Mouse (Mus musculus): ENCODE measurements at regions not wholly inside any gene's neighbourhood (a gene's known extent, or its start where the extent isn't known, plus 50 kb on each side); places are given as distances from the start of the nearest gene placed in this dataset.
A peak's percentile ranks its signal among the peaks of the same experiment; 100 is the strongest.

DNA sequence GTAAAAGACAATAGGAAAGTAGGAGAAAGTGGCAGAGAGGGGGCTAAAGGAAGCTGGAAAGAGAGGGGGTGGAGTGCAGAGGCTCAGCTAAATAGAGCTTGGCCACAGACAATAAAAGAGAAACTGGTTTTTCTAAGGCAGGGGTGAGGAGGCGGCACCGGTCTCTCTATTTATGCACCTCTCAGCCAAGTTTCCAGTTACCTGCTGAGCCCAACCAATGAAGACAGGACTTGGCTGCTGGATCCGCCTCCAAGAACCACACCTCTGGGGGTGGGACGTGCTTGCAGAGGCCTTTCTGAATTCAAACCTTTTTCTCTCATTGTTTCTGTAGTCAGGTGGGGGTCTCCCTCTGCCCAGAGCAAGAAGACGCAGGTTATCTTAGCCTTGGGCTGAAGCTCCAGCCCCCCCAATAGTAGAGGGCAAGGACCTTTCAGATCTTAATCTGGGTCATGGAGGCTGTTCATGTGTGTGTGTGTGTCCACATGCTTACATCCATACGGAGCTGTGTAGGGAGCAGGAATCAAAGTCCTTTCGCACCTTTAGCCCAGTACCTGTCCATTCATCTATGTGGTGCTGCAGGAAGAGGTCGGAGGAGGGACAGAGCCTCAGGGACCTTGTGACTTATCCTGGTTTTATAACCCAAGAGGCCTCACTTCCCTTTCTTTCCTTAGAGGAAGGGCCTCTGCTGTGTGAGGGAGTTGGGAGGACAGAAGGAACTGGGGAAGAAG is 140.1 kb upstream of the Camk1g start:
- peak overlapping the region; percentile 60 for H3K4me3 ChIP-seq (replicated peaks; ENCODE audit: low read length)
- no peak for TF ChIP-seq NANOG (IDR thresholded peaks at IDR 0.05; ENCODE audit: borderline replicate concordance, low read length)
- TF ChIP-seq POU5F1 (IDR thresholded peaks at IDR 0.05; ENCODE audit: borderline replicate concordance, low read length), result no peak
- no peak for TF ChIP-seq CTCF (conservative IDR thresholded peaks at IDR 0.05; ENCODE audit: low read length)
- peaks cover 17% of the 10 kb centered on the region; the same call in 1 of the 2 replicates for H3K36me3 ChIP-seq (ENCODE audit: insufficient read depth, low read length)
- H3K4me1 ChIP-seq (replicated peaks; ENCODE audit: low read depth, low read length), result peaks cover 98% of the 10 kb centered on the region
- H3K27me3 ChIP-seq (ENCODE audit: insufficient read depth, low read length), result no peaks in the 10 kb centered on the region
- H3K9me3 ChIP-seq (ENCODE audit: low read length), result peaks cover 19% of the 10 kb centered on the region

DNA sequence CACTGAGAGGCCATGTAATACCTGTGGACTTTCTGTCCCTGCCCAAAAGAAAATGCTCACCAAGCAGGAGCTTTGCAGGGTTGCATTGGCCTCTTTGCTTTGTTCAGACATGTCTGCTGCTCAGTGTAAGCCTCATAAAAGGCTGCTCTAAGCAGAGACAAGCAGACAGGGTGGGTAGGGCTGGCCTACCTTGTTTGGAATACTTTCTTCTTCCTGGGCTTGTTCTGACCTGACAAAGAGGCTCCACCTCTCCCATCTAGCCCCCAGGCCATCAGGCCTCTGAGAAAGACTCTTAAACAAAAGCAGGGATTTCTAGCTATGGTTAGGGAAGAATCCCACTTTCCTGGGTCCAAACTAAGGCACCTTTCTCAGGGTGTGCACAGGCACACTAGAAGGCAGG is 138.2 kb upstream of the Camk1g start:
- Histone ChIP-seq H3K4me3 (replicated peaks; ENCODE audit: low read length) (peak overlapping the region; percentile 8; the same call in 1 of the 2 replicates), H3K27me3 (ENCODE audit: insufficient read depth, low read length) (no peaks in the 10 kb centered on the region), H3K4me1 (replicated peaks; ENCODE audit: low read depth, low read length) (peaks cover 98% of the 10 kb centered on the region), H3K9me3 (ENCODE audit: low read length) (peaks cover 19% of the 10 kb centered on the region), H3K36me3 (ENCODE audit: insufficient read depth, low read length) (peaks cover 17% of the 10 kb centered on the region; the same call in 1 of the 2 replicates)
- TF ChIP-seq NANOG (IDR thresholded peaks at IDR 0.05; ENCODE audit: borderline replicate concordance, low read length), result no peak
- TF ChIP-seq POU5F1 (IDR thresholded peaks at IDR 0.05; ENCODE audit: borderline replicate concordance, low read length), result no peak
- no peak for TF ChIP-seq CTCF (conservative IDR thresholded peaks at IDR 0.05; ENCODE audit: low read length)

DNA sequence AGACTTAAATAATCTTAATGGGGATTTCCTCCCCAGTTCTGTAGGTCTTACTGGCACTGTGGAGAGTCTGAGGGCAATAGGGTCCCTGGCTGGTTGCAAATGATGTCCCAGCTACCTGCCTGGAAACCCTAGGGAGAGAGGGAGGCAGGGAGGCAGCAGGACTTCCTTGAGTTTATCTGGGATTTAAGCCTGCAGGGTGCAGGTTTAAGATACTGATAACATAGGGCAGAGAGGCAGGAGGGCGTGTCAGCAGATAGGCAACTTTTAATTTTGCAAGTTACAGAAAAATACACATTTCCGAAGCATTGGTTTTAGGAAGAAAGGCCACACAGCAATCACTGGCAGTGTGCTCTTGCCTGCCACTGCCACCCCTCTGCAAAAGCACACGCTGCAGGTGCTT is 136.9 kb upstream of the Camk1g start:
- Histone ChIP-seq H3K36me3 (ENCODE audit: insufficient read depth, low read length) (peaks cover 17% of the 10 kb centered on the region; the same call in 1 of the 2 replicates), H3K27me3 (ENCODE audit: insufficient read depth, low read length) (no peaks in the 10 kb centered on the region), H3K4me1 (replicated peaks; ENCODE audit: low read depth, low read length) (peaks cover 89% of the 10 kb centered on the region), H3K9me3 (ENCODE audit: low read length) (peaks cover 19% of the 10 kb centered on the region), H3K4me3 (replicated peaks; ENCODE audit: low read length) (no peak overlapping the region)
- TF ChIP-seq POU5F1 (IDR thresholded peaks at IDR 0.05; ENCODE audit: borderline replicate concordance, low read length) (no peak), CTCF (conservative IDR thresholded peaks at IDR 0.05; ENCODE audit: low read length) (no peak), NANOG (IDR thresholded peaks at IDR 0.05; ENCODE audit: borderline replicate concordance, low read length) (no peak)

DNA sequence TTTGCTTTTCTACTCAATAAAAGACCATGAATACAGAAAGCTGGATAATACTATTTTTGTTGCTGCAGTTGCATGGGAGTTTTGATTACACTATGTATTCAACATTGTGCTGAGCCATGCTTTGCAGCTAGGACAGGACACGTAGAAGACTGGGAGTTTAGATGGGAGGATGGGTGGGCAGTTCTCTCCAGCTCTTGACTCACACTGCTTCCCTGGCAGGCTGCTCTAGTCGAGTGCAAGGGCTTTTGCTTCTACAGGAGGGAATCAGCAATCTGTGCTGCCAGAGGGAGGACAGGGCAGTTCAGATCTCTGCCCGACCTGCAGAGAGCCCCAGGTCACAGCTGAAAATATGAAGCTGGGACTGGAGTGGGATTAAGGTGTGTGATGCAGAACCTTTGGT is 135.3 kb upstream of the Camk1g start:
- H3K36me3 ChIP-seq (ENCODE audit: insufficient read depth, low read length), result peaks cover 17% of the 10 kb centered on the region; the same call in 1 of the 2 replicates
- no peak overlapping the region; the same call in 1 of the 2 replicates for H3K4me3 ChIP-seq (replicated peaks; ENCODE audit: low read length)
- H3K9me3 ChIP-seq (ENCODE audit: low read length), result peaks cover 16% of the 10 kb centered on the region
- TF ChIP-seq POU5F1 (IDR thresholded peaks at IDR 0.05; ENCODE audit: borderline replicate concordance, low read length) (no peak), CTCF (conservative IDR thresholded peaks at IDR 0.05; ENCODE audit: low read length) (no peak), NANOG (IDR thresholded peaks at IDR 0.05; ENCODE audit: borderline replicate concordance, low read length) (no peak)
- H3K4me1 ChIP-seq (replicated peaks; ENCODE audit: low read depth, low read length), result peaks cover 73% of the 10 kb centered on the region
- no peaks in the 10 kb centered on the region; the same call in 1 of the 2 replicates for H3K27me3 ChIP-seq (ENCODE audit: insufficient read depth, low read length)

DNA sequence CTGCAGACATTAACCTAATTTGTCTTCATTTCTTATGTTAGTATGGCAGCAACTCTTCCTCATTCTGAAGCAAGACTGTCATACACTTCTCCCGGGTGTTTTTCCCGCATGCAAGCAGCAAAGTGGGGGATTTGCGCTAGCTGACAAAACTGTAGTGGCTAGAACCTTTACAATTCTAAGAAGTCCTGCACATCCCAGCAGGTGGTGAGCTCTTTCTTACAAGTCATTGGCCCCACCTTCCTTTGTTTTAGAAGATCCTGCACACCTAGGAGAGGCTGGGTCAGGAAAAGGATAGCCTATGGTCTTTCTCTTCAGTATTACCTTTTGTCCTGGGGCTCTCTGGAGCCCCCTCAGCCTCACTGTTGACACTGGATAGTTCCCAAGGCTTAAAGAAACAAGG is 134.5 kb upstream of the Camk1g start:
- H3K36me3 ChIP-seq (ENCODE audit: insufficient read depth, low read length), result peaks cover 17% of the 10 kb centered on the region; the same call in 1 of the 2 replicates
- peaks cover 66% of the 10 kb centered on the region for H3K4me1 ChIP-seq (replicated peaks; ENCODE audit: low read depth, low read length)
- peaks cover 16% of the 10 kb centered on the region for H3K9me3 ChIP-seq (ENCODE audit: low read length)
- TF ChIP-seq POU5F1 (IDR thresholded peaks at IDR 0.05; ENCODE audit: borderline replicate concordance, low read length), result no peak
- TF ChIP-seq NANOG (IDR thresholded peaks at IDR 0.05; ENCODE audit: borderline replicate concordance, low read length), result no peak
- no peak for TF ChIP-seq CTCF (conservative IDR thresholded peaks at IDR 0.05; ENCODE audit: low read length)
- H3K4me3 ChIP-seq (replicated peaks; ENCODE audit: low read length), result peak overlapping the region; percentile 23; the same call in 1 of the 2 replicates
- no peaks in the 10 kb centered on the region; the same call in 1 of the 2 replicates for H3K27me3 ChIP-seq (ENCODE audit: insufficient read depth, low read length)

DNA sequence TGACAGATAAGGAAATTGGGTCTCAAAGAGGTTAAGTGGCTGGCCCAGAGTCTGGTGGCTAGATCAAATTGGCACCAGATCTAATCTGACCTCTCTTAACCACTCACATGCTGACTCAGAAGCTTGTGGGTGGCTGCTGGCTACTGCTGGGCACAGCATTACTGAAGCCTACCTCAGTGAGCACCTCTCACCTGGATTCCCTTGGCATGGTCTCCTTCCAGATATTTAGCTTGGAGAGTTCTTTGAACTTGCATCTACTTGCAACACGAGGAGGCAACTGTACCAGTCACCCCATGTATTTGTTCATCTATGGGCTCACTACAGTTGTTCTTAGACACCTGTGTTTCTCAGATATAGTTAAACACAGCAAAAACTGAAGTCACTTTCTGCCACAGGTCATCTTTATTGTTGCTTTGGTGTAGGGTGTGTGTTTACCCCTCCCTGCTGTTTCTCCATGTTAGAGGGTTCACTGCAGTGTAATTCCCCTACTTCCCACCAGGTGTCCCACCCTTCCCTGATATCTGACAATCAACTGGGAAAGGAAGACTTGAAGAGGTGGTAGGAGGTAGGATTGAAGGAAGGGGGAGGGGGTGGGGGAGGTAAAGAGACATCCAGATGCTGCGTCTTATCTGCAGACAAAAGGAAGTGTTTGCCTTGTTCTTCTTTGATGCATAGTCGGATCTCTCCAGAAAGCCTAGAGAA is 133.7 kb upstream of the Camk1g start:
- H3K36me3 ChIP-seq (ENCODE audit: insufficient read depth, low read length), result peaks cover 17% of the 10 kb centered on the region; the same call in 1 of the 2 replicates
- H3K27me3 ChIP-seq (ENCODE audit: insufficient read depth, low read length), result no peaks in the 10 kb centered on the region; the same call in 1 of the 2 replicates
- peaks cover 63% of the 10 kb centered on the region for H3K4me1 ChIP-seq (replicated peaks; ENCODE audit: low read depth, low read length)
- TF ChIP-seq POU5F1 (IDR thresholded peaks at IDR 0.05; ENCODE audit: borderline replicate concordance, low read length), result no peak
- TF ChIP-seq CTCF (conservative IDR thresholded peaks at IDR 0.05; ENCODE audit: low read length), result peak; percentile 97
- peaks cover 8% of the 10 kb centered on the region for H3K9me3 ChIP-seq (ENCODE audit: low read length)
- H3K4me3 ChIP-seq (replicated peaks; ENCODE audit: low read length), result peak overlapping the region; percentile 23; the same call in 1 of the 2 replicates

DNA sequence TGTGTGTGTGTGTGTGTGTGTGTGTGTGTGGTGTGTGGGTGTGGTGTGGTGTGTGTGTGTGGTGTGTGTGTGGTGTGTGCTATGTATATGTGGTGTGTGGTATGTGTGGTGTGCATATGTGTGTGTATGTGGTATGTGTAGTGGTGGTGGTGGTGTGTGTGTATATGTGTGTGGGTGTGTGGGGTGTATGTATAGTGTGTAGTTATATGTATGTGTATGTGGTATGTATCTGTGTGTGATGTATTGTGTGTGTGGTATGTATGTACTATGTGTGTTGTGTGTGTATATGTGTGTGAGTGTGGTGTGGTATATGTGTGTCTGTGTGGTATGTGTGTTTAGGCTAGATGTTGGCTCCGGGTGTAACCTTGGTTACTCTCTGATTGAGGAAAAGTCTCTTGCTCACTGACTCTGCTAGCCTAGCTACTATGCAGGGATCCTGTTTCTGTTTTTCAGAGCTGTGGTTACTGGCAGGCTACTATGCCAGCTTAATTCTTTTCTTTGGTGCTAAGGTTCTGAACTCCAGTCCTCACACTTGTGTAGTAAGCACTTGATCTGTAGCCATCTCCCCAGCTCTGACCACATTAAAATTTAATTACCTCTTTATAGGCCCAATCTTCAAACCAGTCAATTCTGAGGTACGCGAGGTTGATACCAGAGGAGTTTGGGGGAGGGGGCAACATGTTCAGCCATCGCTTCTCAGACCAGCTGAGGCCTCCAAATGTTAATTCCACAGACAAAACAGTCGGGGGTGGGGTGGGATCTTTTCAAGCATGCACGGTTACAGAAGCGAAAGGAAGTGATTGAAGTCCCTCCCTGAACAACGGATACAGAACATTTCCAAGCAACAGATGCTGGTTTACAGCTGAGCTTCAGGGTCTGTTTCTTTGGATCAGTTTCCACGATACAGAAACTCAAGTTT is 126.4 kb upstream of the Camk1g start:
- Histone ChIP-seq H3K27me3 (ENCODE audit: insufficient read depth, low read length) (no peaks in the 10 kb centered on the region; the same call in 1 of the 2 replicates), H3K4me3 (replicated peaks; ENCODE audit: low read length) (no peak overlapping the region), H3K4me1 (replicated peaks; ENCODE audit: low read depth, low read length) (peaks cover 27% of the 10 kb centered on the region), H3K36me3 (ENCODE audit: insufficient read depth, low read length) (no peaks in the 10 kb centered on the region), H3K9me3 (ENCODE audit: low read length) (no peaks in the 10 kb centered on the region)
- TF ChIP-seq CTCF (conservative IDR thresholded peaks at IDR 0.05; ENCODE audit: low read length), result no peak
- TF ChIP-seq NANOG (IDR thresholded peaks at IDR 0.05; ENCODE audit: borderline replicate concordance, low read length), result no peak
- no peak for TF ChIP-seq POU5F1 (IDR thresholded peaks at IDR 0.05; ENCODE audit: borderline replicate concordance, low read length)

Measured in E14TG2a.4 (cell line).